Mouse (Mus musculus) C2C12 (cell line): ENCODE results near the gene Hoxd11.

Source experiments
- CEBPB ChIP-seq: IDR thresholded peaks from one replicate; pipeline ENCODE4 v1.6.1; 2011; ENCODE audit warnings: low read depth, mild to moderate bottlenecking, control low read depth, moderate library complexity
- CTCF ChIP-seq: IDR thresholded peaks from one replicate; pipeline ENCODE4 v1.5.1; 2011; ENCODE audit not compliant: control insufficient read depth, insufficient read depth, insufficient read length
- MAX ChIP-seq: IDR thresholded peaks from one replicate; pipeline ENCODE4 v1.6.1; 2011; ENCODE audit warnings: mild to moderate bottlenecking, control low read depth
- MYOD1 ChIP-seq: IDR thresholded peaks from one replicate; pipeline ENCODE4 v1.6.1; 2011; ENCODE audit warnings: low read depth; ENCODE audit not compliant: control insufficient read depth, insufficient read length
- MYOG ChIP-seq: IDR thresholded peaks from one replicate; pipeline ENCODE4 v1.6.1; 2011; ENCODE audit not compliant: control insufficient read depth, insufficient read length; ENCODE audit errors: extremely low read depth
- USF1 ChIP-seq: IDR thresholded peaks from one replicate; pipeline ENCODE4 v1.6.1; 2011; ENCODE audit warnings: low read depth, mild to moderate bottlenecking, control low read depth, moderate library complexity

GRCm38 (mm10) chr2:74654743-74655419 is 24.5 kb upstream of the Hoxd11 start:
- TF ChIP-seq CTCF (no peak), MAX (no peak), MYOD1 (no peak), CEBPB (no peak), USF1 (no peak), MYOG (no peak)
